Mouse (Mus musculus): ENCODE data around the gene Mybph. TPM values are rescaled to one million over a fixed set of nuclear protein-coding genes. Genes with fewer than 3 reads are reported as not detected.

Mybph gene
- polyA plus RNA-seq, 1 experiment from 2014 or later: not detected

GRCm38 (mm10) chr1:134211631-134212030 is 18.4 kb downstream of the Mybph start:
- Histone ChIP-seq H3K9ac (ENCODE audit: low read depth, low read length) (no peak overlapping the region), H3K9me3 (ENCODE audit: control insufficient read depth) (no peaks in the 10 kb centered on the region), H3K36me3 (ENCODE audit: control insufficient read depth, insufficient read depth) (no peaks in the 10 kb centered on the region), H3K4me3 (ENCODE audit: low read depth, low read length) (no peak overlapping the region), H3K4me2 (replicated peaks; ENCODE audit: low read depth) (no peak overlapping the region), H3K27ac (ENCODE audit: low read depth, low read length) (no peak overlapping the region), H3K4me1 (replicated peaks; ENCODE audit: control insufficient read depth, insufficient read depth, low read length) (peaks cover 3% of the 10 kb centered on the region; the same call in 1 of the 2 replicates), H3K27me3 (replicated peaks; ENCODE audit: control insufficient read depth, insufficient read depth, low read length) (no peaks in the 10 kb centered on the region)
- 51% methylated on average over 2 of the region's 2 CpGs for WGBS
- TF ChIP-seq CTCF (IDR thresholded peaks at IDR 0.05; ENCODE audit: low read depth): no peak
- ATAC-seq: no peak

DNA sequence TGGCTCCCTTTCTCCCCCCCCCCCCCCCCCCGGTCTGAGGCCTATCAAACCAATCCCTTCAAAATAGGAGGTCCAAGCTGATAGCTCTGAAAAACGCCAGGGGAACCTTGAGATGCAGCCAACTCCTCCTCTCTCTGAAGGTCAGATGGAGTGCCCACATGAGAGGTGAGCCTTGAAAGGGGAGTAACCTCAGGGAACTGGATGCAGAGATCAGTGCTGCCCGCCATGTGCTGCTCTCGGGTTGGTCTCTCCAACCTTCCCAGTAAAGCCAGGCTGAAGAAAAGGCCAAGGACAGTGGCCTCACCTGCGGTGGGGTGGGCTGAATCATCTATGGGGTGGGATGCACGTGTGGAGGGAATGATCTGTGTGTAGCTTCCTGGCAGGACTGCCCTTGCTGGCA is 19.1 kb downstream of the Mybph start:
- Histone ChIP-seq H3K9me3 (ENCODE audit: control insufficient read depth) (no peaks in the 10 kb centered on the region), H3K4me1 (replicated peaks; ENCODE audit: control insufficient read depth, insufficient read depth, low read length) (no peaks in the 10 kb centered on the region), H3K27me3 (replicated peaks; ENCODE audit: control insufficient read depth, insufficient read depth, low read length) (no peaks in the 10 kb centered on the region), H3K4me3 (ENCODE audit: low read depth, low read length) (no peak overlapping the region), H3K4me2 (replicated peaks; ENCODE audit: low read depth) (no peak overlapping the region), H3K36me3 (ENCODE audit: control insufficient read depth, insufficient read depth) (no peaks in the 10 kb centered on the region), H3K9ac (ENCODE audit: low read depth, low read length) (no peak overlapping the region), H3K27ac (ENCODE audit: low read depth, low read length) (no peak overlapping the region)
- no peak for TF ChIP-seq CTCF (IDR thresholded peaks at IDR 0.05; ENCODE audit: low read depth)
- 75% methylated on average over 6 of the region's 6 CpGs for WGBS
- ATAC-seq: no peak

DNA sequence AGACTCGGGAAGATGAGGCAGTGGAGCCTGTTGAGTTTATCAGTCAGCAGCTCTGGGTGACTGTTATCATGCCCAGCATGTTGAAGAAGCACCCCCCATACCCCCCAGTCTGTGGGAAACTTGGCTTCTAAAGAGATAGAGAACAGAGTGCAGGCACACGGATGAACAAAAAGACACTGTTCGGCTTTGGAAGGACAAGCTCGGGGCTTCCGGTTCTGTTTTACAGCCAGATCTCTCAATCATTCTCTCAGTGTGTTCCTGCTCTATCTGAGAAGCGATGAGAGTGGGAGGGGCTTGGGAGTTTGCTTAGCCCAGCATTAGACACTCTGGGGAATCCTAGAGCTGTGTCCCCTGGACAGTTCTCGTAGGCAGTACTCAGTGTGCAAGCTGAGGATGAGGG is 20.2 kb downstream of the Mybph start:
- Histone ChIP-seq H3K9ac (ENCODE audit: low read depth, low read length) (no peak overlapping the region), H3K27me3 (replicated peaks; ENCODE audit: control insufficient read depth, insufficient read depth, low read length) (no peaks in the 10 kb centered on the region), H3K9me3 (ENCODE audit: control insufficient read depth) (no peaks in the 10 kb centered on the region), H3K4me3 (ENCODE audit: low read depth, low read length) (no peak overlapping the region), H3K36me3 (ENCODE audit: control insufficient read depth, insufficient read depth) (no peaks in the 10 kb centered on the region), H3K4me1 (replicated peaks; ENCODE audit: control insufficient read depth, insufficient read depth, low read length) (no peaks in the 10 kb centered on the region), H3K27ac (ENCODE audit: low read depth, low read length) (no peak overlapping the region), H3K4me2 (replicated peaks; ENCODE audit: low read depth) (no peak overlapping the region)
- 28% methylated on average over 7 of the region's 7 CpGs for WGBS
- TF ChIP-seq CTCF (IDR thresholded peaks at IDR 0.05; ENCODE audit: low read depth): no peak
- no peak for ATAC-seq

DNA sequence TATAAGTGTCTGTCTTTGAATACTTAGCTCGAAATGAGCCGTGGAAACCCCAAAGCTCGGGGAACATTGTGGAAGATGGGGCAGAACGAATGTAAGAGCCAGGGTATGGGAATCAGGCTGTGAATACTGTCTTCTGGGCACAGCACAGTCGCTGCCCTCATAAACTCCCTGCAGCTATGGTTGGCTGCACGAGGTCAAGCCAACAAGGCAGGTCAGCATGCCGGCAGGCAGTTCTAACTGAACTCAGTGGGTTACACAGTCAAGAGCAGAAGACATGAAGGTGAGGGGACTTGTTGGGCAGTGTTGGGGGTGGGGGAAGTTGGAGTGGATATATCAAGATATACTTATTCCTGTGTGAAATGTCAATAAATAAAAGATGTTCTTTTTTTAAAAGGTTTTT is 21.8 kb downstream of the Mybph start:
- Histone ChIP-seq H3K27me3 (replicated peaks; ENCODE audit: control insufficient read depth, insufficient read depth, low read length) (no peaks in the 10 kb centered on the region), H3K4me3 (ENCODE audit: low read depth, low read length) (no peak overlapping the region), H3K9me3 (ENCODE audit: control insufficient read depth) (no peaks in the 10 kb centered on the region), H3K4me2 (replicated peaks; ENCODE audit: low read depth) (no peak overlapping the region), H3K27ac (ENCODE audit: low read depth, low read length) (no peak overlapping the region), H3K9ac (ENCODE audit: low read depth, low read length) (no peak overlapping the region), H3K4me1 (replicated peaks; ENCODE audit: control insufficient read depth, insufficient read depth, low read length) (no peaks in the 10 kb centered on the region), H3K36me3 (ENCODE audit: control insufficient read depth, insufficient read depth) (no peaks in the 10 kb centered on the region)
- no peak for ATAC-seq
- WGBS: 77% methylated on average over 7 of the region's 7 CpGs
- no peak for TF ChIP-seq CTCF (IDR thresholded peaks at IDR 0.05; ENCODE audit: low read depth)

- Histone ChIP-seq H3K4me3 (ENCODE audit: low read depth, low read length) (no peak overlapping the region), H3K9me3 (ENCODE audit: control insufficient read depth) (no peaks in the 10 kb centered on the region), H3K9ac (ENCODE audit: low read depth, low read length) (no peak overlapping the region), H3K4me1 (replicated peaks; ENCODE audit: control insufficient read depth, insufficient read depth, low read length) (no peaks in the 10 kb centered on the region), H3K27ac (ENCODE audit: low read depth, low read length) (peak overlapping the region; percentile 85; the same call in 1 of the 2 replicates), H3K27me3 (replicated peaks; ENCODE audit: control insufficient read depth, insufficient read depth, low read length) (no peaks in the 10 kb centered on the region), H3K4me2 (replicated peaks; ENCODE audit: low read depth) (no peak overlapping the region; the same call in 1 of the 2 replicates), H3K36me3 (ENCODE audit: control insufficient read depth, insufficient read depth) (no peaks in the 10 kb centered on the region)
- ATAC-seq: peak; percentile 8; the same call in 1 of the 2 replicates
- no peak for TF ChIP-seq CTCF (IDR thresholded peaks at IDR 0.05; ENCODE audit: low read depth)
- 37% methylated on average over 11 of the region's 11 CpGs for WGBS
Measured at GRCm38 (mm10) chr1:134215751-134216628, 22.7 kb downstream of the Mybph start.

DNA sequence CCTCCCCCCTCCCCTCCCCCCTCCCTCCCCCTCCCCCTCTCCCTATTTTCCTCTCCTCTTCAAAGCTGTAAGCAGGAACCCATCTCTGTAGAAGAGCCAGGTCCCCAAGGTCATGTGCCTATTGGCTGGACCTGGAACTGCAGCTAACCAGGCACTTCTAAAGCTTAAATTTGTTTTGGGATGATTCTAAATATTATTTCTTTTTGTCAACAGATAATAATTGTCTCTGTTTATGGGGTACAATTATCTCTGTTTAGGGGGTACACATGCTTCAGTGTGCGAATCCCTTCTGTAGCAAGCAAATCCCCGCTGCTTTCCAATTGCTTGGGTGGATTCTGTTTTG is 23.4 kb downstream of the Mybph start:
- Histone ChIP-seq H3K9ac (ENCODE audit: low read depth, low read length) (no peak overlapping the region), H3K27me3 (replicated peaks; ENCODE audit: control insufficient read depth, insufficient read depth, low read length) (no peaks in the 10 kb centered on the region), H3K9me3 (ENCODE audit: control insufficient read depth) (no peaks in the 10 kb centered on the region), H3K36me3 (ENCODE audit: control insufficient read depth, insufficient read depth) (no peaks in the 10 kb centered on the region), H3K27ac (ENCODE audit: low read depth, low read length) (peak overlapping the region; percentile 85; the same call in 1 of the 2 replicates), H3K4me2 (replicated peaks; ENCODE audit: low read depth) (peak overlapping the region; percentile 17; the same call in 1 of the 2 replicates), H3K4me1 (replicated peaks; ENCODE audit: control insufficient read depth, insufficient read depth, low read length) (no peaks in the 10 kb centered on the region), H3K4me3 (ENCODE audit: low read depth, low read length) (no peak overlapping the region)
- WGBS: 59% methylated on average over 2 of the region's 2 CpGs
- peak; percentile 32; the same call in 1 of the 2 replicates for ATAC-seq
- peak; percentile 38 for TF ChIP-seq CTCF (IDR thresholded peaks at IDR 0.05; ENCODE audit: low read depth)

All from intestine, postnatal 0 days (tissue).